47 mouse cellular contexts compared by ENCODE assay signal in the genomic region with DNA sequence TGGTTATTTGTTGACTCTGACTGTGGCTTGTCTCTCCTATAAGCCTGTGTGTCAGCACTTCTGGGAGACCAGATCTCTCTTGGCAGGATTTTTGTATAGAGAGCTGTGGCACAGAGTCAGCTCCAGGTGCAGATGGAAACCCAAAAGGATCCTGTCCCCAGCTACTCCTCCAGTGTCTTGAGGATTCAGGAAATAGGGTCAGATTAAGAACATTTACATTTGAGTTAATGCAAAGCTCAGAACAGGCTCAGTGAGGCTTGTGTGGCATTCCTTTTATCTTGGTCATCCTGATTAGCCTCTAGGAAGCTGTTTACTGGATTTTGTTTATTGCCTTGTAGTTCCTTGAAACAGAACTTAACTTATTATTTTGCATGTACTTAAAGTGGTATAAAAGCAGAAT. TPM values are rescaled to one million over a fixed set of nuclear protein-coding genes. Genes with fewer than 3 reads are reported as not detected.
"Had no signal": no experiment of that assay in that cellular context is flagged by ENCODE, and none has a peak within 500 bp of the region (broad histone marks: within the 10 kb centered on the region; RNA-seq: fewer than 3 reads in every experiment).

No protein-coding gene starts in this region.

- H3K4me1 ChIP-seq: limb, embryonic 10.5 days; limb, embryonic 12.5 days; limb, embryonic 13.5 days; limb, embryonic 15.5 days; liver, embryonic 12.5 days; liver, embryonic 13.5 days; liver, embryonic 15.5 days; lung, embryonic 15.5 days; megakaryocyte, embryonic 14.5 days; midbrain, embryonic 10.5 days; midbrain, embryonic 12.5 days; midbrain, embryonic 13.5 days; neural tube, embryonic 12.5 days; neural tube, embryonic 13.5 days had no signal

- H3K36me3 ChIP-seq: limb, embryonic 10.5 days; limb, embryonic 12.5 days; limb, embryonic 13.5 days; limb, embryonic 15.5 days; liver, embryonic 12.5 days; liver, embryonic 13.5 days; liver, embryonic 15.5 days; lung, embryonic 15.5 days; midbrain, embryonic 10.5 days; midbrain, embryonic 12.5 days; midbrain, embryonic 13.5 days; neural tube, embryonic 12.5 days; neural tube, embryonic 13.5 days had no signal

- H3K9me3 ChIP-seq: limb, embryonic 10.5 days; limb, embryonic 12.5 days; limb, embryonic 13.5 days; limb, embryonic 15.5 days; liver, embryonic 12.5 days; liver, embryonic 13.5 days; liver, embryonic 15.5 days; lung, embryonic 15.5 days; megakaryocyte, embryonic 14.5 days; midbrain, embryonic 10.5 days; midbrain, embryonic 12.5 days; midbrain, embryonic 13.5 days; neural tube, embryonic 12.5 days; neural tube, embryonic 13.5 days had no signal

- H3K27ac ChIP-seq: limb, embryonic 10.5 days; limb, embryonic 12.5 days; limb, embryonic 13.5 days; limb, embryonic 15.5 days; liver, embryonic 12.5 days; liver, embryonic 13.5 days; liver, embryonic 14.5 days; liver, embryonic 15.5 days; lung, embryonic 15.5 days; macrophage; midbrain, embryonic 10.5 days; midbrain, embryonic 12.5 days; midbrain, embryonic 13.5 days; neural tube, embryonic 12.5 days; neural tube, embryonic 13.5 days had no signal

- H3K4me3 ChIP-seq: limb, embryonic 10.5 days; limb, embryonic 12.5 days; limb, embryonic 13.5 days; limb, embryonic 15.5 days; liver, embryonic 12.5 days; liver, embryonic 13.5 days; liver, embryonic 15.5 days; lung, embryonic 15.5 days; megakaryocyte, embryonic 14.5 days; midbrain, embryonic 10.5 days; midbrain, embryonic 12.5 days; midbrain, embryonic 13.5 days; myocyte; neural tube, embryonic 12.5 days; neural tube, embryonic 13.5 days had no signal

- DNase-seq: left cerebral cortex, postnatal 4 days; liver; liver, embryonic 13.5 days; liver, postnatal 0 days; lung, adult 18-20 months; lung, adult 2 months; lung, embryonic 14.5 days; lung, postnatal 10 days; lung, postnatal 14 days; lung, postnatal 36 days; lung, postnatal 4 days; midbrain, embryonic 14.5 days had no signal

- H3K4me2 ChIP-seq: limb, embryonic 12.5 days; limb, embryonic 13.5 days; limb, embryonic 15.5 days; liver, embryonic 11.5 days; liver, embryonic 12.5 days; liver, embryonic 13.5 days; liver, embryonic 15.5 days; lung, embryonic 14.5 days; lung, embryonic 15.5 days; midbrain, embryonic 11.5 days; midbrain, embryonic 12.5 days; midbrain, embryonic 13.5 days; neural tube, embryonic 12.5 days; neural tube, embryonic 13.5 days had no signal

- ATAC-seq: liver, embryonic 12.5 days; liver, postnatal 0 days; lung, postnatal 0 days; midbrain, embryonic 13.5 days; midbrain, embryonic 16.5 days had no signal

- H3K27me3 ChIP-seq: limb, embryonic 12.5 days; limb, embryonic 13.5 days; limb, embryonic 15.5 days; liver, embryonic 12.5 days; liver, embryonic 13.5 days; liver, embryonic 15.5 days; lung, embryonic 15.5 days; megakaryocyte, embryonic 14.5 days; midbrain, embryonic 12.5 days; midbrain, embryonic 13.5 days; neural tube, embryonic 12.5 days; neural tube, embryonic 13.5 days had no signal

- H3K9ac ChIP-seq: limb, embryonic 12.5 days; limb, embryonic 13.5 days; limb, embryonic 15.5 days; liver, embryonic 12.5 days; liver, embryonic 13.5 days; liver, embryonic 14.5 days; liver, embryonic 15.5 days; liver, postnatal 0 days; lung, embryonic 14.5 days; lung, embryonic 15.5 days; midbrain, embryonic 12.5 days; midbrain, embryonic 13.5 days; neural tube, embryonic 12.5 days; neural tube, embryonic 13.5 days had no signal

RNA-seq across cellular contexts. Expression of a gene that starts 11.7 kb away (rescaled TPM):
- total RNA-seq: left cerebral cortex, postnatal 10 days; left cerebral cortex, postnatal 14 days; left cerebral cortex, postnatal 25 days; left cerebral cortex, postnatal 36 days; left cerebral cortex, postnatal 4 days; liver, adult 2 months; megakaryocyte progenitor cell, adult 5-6 weeks; megakaryocyte, adult 5-6 weeks; megakaryocyte-erythroid progenitor cell, adult 5-6 weeks; midbrain, postnatal 0 days; monocyte, adult 5-6 weeks had no signal
- polyA plus RNA-seq: limb, embryonic 10.5 days; limb, embryonic 11.5 days; limb, embryonic 12.5 days; limb, embryonic 13.5 days; limb, embryonic 14.5 days; limb, embryonic 15.5 days; liver, adult 2 months; liver, embryonic 11.5 days; liver, embryonic 12.5 days; liver, embryonic 13.5 days; liver, embryonic 14.5 days; liver, embryonic 15.5 days; liver, embryonic 16.5 days; liver, postnatal 0 days; lung, adult 2 months; lung, embryonic 14.5 days; lung, embryonic 15.5 days; lung, embryonic 16.5 days; lung, postnatal 0 days; macrophage; midbrain, embryonic 10.5 days; midbrain, embryonic 11.5 days; midbrain, embryonic 12.5 days; midbrain, embryonic 13.5 days; midbrain, embryonic 14.5 days; midbrain, embryonic 16.5 days; midbrain, postnatal 0 days; myocyte; neural tube, embryonic 11.5 days; neural tube, embryonic 12.5 days; neural tube, embryonic 13.5 days had no signal
